Mouse (Mus musculus) retina, adult 2 months (tissue): ENCODE measurements around the gene Trim10.
"Not testable (repeated sequence)": the region's sequence is repeated elsewhere in the genome, so short reads cannot be mapped to it uniquely, and the experiment has no call there.

Experiments
- DNase-seq: peaks from one replicate; pipeline ENCODE4 v3.0.0-alpha.2; 2012; ENCODE audit warnings: low read depth, low spot score

Trim10 gene

DNA sequence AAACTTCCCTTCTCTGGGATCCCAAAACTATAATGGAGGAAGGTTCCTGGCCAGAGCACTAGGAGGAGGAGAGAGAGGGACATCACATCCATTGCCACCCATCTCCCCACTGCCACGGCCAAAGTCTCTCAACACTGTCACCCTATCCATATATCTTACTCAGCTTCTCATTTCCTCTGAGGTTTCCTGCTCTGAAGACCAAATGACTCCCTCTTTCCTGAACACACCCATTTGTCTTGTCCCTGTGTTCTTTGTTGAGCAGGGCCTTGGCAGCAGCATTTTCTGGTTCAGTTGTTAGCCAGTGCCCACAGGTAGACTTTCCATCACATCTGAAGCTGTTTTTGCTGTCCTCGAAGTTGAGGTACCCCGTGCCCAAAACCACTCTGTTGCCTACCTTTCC, 11.2 kb upstream of the Trim10 start:
- no peak for DNase-seq

DNA sequence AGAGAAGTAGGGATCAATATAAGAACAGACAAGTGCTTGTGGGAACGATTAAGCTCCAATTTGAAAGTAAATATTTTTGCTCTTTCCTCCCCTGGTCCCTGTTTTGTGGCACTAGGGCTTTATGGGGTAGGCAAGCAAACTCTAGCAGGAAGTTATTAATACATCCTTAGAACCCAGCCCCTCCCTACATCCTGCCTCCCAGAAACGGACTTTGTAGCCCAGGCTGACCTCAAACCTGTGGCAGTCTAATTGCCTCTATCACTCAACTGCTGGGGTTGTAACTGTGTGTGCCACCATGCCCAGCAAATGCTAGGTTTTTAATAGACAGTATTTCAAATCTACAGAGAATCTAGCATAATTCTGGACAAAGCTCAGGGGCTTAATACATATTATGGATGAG, 7.7 kb upstream of the Trim10 start:
- DNase-seq = no peak

DNA sequence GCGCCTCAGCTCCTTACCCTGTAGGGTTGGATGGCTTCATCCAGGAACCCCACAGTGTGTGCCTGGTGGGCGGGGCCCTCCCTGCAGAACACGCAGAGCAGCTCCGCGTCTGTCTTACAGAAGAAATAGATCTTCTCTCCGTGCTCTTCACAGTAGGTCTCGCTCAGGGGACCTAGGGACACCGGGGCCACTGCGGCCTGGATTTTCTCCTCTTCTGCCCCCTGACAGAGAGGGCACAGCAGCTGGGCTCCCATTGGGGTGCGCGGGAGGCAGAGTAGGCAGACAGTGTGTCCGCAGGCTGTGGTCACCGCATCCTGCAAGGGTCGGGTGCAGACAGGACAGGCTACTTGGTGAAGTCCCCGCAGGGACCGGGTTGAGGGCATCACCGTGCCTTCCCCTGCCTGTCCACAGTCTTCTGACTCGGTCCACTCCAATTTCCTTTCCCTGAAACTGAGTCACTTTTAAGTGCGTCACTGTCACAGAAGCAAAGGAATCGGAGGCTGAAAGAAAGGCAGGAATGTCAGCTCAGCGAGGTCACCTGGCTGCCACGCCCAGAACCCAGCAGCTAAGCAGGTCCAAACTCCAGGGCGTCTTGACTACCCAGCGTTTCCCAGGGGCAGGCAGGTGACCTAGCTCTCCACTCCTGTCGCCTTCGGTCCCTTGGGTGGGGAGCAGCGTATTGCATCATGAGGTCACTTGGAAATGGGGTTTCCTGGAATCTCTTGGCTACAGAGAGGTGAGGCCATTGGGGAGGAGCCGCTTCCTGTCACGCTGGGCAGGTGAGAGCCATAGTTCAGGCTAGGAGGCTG, 2.5 kb upstream of the Trim10 start, which contains the start of gene Trim15:
Gene Trim15 (minus strand): TSS at position 492 of the 809 bp plus-strand sequence.
- DNase-seq = no peak

DNA sequence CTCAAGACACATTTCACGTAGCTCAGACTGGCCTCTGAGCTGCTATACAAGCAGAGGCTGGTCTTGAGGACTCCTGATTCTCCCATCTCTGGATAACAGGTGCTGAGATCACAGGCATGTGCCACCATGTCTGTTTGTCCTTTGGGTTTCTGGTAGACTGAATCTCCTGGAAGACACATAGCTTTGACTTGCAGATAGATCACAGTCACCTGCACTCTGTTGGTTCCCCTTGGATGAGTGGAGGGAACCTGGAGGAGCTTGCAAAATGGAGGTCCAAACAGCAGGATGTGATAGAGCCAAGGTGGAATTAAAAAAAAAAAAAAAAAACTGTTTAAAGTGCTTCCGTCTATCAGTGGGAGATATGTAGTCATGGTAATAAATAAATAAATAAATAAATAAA, 538 bp upstream of the Trim10 start:
- DNase-seq = no peak

DNA sequence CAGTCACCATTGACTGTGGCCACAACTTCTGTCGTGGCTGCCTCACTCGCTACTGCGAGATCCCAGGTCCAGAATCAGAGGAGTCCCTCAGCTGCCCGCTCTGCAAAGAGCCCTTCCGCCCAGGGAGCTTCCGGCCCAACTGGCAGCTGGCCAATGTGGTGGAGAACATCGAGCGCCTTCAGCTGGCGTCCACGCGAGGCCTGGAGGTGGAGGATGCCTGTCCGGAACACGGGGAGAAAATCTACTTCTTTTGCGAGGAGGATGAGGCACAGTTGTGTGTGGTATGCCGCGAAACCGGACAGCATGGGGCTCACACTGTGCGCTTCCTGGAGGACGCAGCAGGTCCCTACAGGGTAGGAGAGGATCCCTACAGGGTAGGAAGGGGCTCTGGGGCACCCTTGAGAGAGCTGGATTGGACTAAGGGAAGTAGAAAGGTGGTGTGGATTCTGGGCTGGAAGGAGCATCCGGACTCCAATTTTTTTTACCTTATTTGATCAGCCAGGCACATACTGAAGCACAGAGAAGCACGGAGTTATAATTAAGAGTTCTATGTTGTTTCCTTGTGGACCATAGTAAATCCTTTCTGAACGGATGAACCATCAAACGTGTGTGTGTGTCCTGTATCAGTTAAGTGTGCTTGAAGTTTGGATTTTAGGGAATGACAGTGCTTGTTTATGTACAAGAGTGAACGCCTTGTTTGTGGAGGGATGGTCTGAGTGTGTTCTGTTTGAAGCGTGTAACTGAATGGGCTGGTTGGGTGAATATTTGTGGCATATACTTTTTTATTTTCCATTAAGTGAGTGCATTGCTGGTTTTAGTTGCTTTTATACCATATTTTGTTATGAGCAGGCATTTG, 809 bp downstream of the Trim10 start:
- no peak for DNase-seq

DNA sequence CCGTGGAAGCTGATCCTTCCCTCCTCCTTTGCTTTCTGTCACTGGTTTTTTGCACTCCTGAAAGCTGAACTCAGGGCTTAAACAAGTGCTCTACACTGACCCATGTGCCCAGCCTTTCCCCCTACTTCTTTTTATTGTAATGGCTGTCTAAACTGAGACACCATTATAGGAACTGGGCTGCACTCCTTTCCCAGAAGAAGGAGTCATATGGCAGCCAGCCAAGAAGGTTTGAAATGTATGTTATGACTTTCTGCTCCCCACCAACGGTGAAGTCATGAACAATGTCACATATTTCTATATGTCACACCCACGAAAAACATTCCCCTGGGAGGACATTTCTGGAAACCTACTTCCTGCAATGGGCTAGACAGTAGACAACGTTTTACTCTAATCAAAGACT, 5.3 kb downstream of the Trim10 start:
- no peak for DNase-seq

DNA sequence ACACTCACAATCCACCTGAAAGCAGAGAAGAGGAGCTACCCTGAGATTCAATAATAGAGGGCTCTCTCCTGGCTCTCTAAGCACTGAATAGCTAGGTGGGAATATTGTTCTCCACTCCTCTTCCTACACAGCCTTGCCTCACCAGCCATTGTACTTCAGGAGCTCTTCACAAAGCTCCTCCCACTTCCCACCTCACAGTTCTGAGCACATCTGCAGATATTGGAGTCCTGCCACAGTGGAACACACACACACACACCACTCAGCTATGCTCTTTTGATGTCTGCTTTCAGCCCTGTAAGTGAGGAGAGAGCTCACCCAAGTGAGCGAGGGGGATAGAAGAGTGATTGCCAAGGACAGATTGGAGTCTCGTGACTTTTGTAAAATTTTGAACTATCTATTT, 14.0 kb downstream of the Trim10 start:
- no peak for DNase-seq

DNA sequence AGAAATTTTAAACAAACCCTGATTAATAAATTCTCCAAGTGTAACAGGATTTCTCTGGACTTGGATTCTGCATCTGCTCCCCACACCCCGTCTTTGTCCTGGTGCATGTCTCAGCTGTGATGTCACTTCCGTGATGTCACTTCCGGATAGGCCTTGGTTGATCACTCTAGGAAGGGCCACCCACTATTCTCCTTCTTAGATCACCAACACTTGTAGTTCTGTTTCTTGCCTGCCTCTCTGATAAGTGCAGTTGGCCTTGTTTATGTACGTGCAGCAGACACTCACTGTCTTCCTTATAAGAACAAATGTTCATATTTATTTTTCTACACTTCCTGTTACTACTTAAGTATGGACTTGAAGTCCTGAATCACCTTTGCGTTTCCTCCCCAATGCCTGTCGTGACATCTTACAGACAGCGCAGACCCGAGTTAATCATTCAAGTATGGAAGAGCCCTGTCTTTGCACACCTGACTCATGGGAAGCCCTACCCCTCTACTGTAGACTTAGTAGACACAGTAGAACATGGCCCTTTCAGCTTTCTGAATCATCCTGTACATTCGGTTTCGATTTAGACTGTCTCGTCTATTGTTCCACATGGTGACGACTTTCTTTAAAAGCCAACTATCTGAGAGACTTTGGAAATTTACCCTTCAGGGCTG, 15.9 kb downstream of the Trim10 start:
- DNase-seq = no peak

DNA sequence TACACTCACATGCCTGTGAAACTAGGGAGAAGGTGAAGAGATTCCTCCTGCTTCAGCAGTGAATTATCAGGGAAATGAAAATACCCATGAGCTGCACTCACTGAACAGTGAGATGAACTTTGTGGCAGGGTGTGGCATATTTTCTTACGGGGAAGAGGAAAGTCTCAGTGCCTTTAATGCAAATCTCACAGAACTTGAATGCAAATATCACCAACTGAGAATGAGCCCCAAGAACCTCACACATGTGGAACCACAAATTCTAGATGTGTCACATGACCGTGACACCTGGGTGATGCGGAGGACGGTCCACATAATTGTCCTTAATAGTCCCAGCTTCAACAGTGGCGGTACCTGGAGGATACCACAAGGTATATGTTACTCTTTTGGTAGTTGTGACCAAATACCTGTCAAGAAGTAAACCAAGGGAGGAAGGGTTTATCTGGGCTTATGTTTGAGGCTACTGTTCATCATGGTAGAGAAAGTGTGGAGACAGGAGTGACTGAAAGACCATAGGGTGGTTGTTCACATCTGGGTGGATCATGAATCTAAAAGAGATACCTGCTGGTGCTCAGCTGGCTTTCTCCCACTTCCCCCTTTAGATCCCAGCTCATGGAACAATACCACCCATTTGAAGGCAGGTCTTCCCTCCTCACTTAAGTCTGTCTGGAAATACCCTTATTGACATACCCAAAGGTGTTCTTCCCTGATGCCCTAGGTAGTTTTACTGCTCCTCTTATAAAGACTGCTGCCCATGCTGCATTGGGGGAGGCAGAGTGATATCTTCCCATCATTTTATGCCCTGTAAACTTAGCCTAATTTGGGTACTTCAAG, 20.9 kb downstream of the Trim10 start, which contains the start of gene Trim40:
Gene Trim40 (minus strand): TSS at position 51 of the 831 bp plus-strand sequence.
- DNase-seq = no peak

DNA sequence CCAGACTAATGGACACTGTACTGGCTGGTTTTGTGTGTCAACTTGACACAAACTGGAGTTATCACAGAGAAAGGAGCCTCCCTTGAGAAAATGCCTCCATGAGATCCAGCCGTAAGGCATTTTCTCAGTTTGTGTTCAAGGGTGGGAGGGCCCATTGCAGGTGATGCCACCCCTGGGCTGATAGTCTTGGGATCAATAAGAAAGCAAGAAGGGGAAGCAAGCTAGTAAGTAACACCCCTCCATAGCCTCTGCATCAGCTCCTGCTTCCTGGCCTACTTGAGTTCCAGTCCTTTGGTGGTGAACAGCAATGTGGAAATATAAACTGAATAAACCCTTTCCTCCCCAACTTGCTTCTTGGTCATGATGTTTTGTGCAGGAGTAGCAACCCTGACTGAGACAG, 22.1 kb downstream of the Trim10 start:
- not testable (repeated sequence) for DNase-seq

DNA sequence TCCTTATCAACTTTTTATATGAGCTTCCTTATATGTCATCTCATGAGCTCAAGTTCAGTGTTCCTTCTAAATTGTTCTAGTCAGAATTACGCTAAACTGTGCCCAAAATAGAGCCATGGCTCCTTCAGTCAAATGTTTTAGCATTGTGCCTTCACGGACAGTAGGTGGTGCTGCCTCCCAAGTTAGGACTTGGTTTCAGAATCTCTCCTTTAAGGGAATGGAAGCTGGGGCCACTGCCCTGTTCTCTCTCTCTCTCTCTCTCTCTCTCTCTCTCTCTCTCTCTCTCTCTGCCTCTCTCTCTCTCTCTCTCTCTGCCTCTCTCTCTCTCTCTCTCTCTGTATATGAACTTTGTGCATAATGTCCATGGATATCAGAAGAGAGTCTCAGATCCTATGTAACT, 23.0 kb downstream of the Trim10 start:
- no peak for DNase-seq

DNA sequence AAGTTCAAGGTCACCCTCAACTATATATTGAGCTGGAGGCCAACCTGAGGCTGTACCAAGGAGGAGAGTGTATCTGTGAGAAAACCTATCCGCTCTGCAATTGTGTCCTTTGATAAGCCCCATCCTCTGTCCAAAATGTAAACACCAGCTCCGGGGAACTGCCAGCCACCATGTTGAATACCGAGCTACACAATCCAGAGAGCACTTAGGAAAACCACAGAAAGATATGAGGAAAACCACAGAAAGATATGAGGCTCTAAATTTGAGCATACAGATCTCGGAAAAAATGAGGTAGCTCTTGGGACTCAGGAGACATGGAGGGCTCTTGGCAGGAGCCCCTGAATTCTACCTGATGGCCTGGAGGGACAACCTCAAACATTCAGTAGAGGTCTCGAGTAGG, 24.0 kb downstream of the Trim10 start:
- no peak for DNase-seq

DNA sequence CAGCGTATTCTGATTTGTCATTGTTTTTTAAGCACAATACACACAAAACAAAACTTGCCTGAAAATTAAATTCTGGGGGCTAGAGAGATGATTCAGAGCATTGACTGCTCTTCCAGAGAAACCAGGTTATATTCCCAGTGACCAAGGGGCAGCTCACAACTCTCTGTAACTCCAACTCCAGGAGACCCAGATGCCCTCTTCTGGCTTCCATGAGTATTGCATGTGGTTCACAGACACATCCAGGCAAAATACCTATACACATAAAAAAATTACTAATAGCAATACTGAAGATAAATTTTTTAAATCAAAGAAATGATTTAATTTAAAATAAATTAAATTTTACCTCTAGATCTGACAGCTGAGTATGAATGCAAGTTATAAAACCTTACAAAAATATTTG, 27.2 kb downstream of the Trim10 start:
- no peak for DNase-seq

DNA sequence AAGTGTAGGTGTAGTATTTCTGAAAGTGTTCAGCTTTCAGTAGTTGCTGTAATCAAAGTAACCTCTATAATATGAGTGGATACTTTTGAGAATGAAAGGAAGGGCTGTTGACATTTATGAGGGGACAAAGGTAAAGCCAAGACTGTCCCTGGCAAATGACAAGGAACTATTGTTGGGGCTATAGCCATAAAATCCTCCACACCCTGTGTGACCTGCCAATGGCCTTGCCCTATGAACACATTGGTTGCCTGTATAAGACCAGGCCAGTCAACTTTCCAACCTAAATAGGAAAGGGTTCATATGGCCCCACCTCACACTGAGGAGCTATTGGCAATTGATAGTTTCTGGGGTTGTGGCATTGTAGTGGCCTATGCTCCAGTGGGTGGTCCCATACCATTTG, 27.7 kb downstream of the Trim10 start:
- DNase-seq = no peak

DNA sequence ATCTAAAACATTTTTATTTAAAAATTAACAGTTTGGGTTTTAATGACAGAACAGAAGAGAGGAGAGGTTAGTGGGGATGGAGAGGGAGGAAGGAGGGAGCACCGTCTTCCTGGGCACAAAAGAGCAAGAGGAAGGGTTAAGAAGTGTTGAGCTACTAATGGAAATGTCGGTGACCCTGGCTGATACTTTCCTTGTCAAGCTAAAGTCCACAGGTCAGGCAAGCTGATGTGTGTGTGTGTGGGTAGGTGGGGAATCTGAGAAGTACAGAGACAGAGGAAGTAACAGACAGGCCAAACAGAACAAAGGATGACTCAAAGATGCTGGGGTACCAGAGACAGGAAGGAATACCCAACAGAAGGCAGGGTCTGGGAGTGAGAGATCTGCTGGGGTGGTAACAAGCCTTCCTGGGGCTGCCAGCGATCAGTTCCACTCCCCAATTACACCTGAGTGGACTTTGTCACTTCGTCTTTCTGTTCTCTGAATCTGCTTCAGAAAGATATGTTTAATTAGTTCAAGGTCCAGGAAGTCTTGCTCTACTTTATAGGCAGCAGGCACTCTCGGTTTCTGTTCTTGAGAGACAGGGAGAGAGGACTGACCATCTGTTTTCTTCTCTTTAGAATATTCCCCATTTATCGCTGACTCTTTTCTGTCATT, 28.3 kb downstream of the Trim10 start, which contains the start of gene Trim31:
Gene Trim31 (plus strand): TSS at position 567 of the 654 bp plus-strand sequence.
- no peak for DNase-seq

DNA sequence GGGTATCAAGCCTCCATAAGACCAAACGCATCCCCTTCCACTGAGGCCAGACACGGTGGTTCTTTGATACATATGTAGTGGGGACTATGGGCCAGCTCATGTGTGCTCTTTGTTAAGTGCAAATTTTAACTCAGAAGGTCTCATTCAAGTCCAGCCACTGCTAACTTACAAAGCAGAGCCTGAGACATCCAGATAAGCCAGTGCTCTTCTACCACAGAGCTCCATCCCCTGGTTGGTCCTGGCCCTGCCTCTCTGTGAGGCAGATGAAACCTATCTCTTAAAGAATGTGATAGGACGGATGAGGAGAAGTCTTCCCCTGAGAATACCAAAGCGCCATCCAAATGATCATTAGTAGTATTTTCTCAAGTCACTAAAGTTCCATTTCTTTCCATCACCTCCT, 30.0 kb downstream of the Trim10 start:
- no peak for DNase-seq

DNA sequence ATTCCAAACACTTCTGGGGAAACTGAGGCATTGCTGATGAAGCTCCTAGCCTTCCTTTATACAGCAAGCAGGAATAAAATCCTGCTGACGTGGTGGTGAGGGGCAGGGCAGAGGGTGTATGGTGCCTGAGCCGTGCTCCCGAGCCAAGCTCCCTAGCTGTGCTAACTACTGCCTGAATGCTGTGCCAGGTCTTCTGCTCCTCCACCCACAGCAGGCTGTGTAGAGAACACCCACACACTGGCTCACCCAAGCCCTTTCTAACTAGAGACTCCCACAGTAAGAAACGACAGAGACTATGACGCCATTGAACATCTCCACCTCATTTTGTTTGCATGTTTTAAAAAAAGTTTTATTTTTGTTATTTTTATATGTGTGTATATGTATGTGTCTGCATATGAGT, 30.6 kb downstream of the Trim10 start:
- no peak for DNase-seq

DNA sequence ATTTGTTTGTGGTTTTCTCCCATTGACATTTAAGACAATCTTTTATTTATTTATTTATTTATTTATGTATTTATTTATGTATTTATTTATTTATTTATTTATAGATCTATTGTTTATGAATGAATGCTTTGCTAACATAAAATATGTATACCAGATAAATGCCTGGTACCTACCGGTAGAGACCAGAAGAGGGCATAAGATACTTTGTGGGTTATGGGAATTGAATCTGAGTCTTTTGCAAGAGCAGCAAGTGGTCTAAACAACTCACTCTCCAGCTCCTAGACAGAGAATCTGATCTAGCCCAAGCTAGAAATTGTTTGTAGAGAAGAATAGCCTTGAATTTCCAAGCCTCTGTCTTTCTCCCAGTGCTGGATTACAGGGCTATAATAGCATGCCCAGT, 31.3 kb downstream of the Trim10 start:
- no peak for DNase-seq

DNA sequence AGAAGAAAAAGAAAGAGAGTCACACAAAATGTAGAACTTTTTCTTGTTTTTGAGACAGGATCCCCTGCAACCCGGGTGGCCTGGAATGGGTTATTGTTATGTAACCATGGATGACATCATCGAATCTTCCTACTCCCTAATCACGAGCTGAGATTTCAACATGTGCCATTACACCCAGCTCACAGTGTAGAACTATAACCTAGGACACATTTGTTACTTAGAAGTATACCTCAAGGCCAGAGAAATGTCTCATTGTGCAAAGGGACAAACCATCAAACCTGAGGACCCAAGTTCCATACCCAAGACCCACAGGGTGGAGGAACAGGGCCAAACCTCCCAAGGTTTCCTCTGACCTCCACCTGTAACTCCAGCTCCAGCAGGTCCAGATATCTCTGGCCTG, 34.3 kb downstream of the Trim10 start:
- DNase-seq = no peak

DNA sequence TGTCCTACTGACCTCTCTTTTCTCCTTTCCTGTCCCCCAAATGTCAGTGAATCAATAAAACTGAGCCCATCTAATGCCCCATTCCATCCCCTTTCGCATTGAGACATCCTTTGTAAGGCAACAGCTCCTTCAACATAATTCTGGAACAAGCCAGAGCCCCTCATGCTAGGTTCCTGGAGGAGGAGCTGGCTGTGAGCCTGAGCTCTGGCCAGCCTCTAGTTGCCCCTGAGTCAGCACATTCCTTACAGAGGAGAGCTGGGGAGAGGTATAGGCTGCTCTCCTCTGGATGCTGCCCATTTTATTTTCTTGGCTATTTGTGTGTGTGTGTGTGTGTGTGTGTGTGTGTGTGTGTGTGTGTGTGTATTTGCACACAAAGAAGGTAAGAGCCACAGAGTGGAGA, 38.9 kb downstream of the Trim10 start:
- DNase-seq = no peak

DNA sequence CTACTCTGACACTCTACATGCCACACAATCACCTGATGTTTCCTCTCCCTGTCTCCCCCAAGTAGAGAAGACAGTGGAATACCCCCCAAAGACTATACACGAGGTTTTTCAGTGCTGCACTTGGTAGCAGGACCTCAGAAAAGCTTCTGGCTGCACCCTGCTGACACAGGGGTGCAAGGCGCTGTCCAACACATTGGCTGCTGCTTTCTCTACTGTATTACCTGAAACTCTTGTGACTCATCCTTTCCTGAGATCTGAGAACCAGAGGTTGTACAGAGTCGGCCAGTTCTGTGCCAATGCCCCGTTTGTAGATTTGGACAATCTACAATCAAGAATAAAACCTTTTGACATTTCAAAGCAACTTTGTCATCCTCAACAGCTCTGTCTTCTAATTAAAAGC, 40.4 kb downstream of the Trim10 start:
- no peak for DNase-seq
